Mouse (Mus musculus): Measurements from ENCODE around the gene Mrpl11.

DNA sequence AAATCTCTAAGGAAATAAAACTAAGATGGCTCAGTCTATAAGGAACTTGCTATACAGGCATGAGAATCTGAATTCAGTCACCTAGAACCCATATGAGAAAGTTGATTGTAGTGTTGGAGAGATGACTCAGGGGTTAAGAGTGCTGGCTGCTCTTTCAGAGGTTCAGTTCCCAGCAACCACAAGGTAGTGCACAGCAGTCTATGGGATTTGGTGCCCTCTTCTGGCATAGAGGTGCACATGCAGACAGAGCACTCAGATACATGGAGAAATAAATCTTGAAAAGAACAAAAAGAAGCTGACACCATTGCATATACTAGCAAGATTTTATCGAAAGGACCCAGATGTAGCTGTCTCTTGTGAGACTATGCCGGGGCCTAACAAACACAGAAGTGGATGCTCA lies 6.3 kb downstream of the Mrpl11 start:
- TF ChIP-seq POLR2A (IDR thresholded peaks at IDR 0.05; ENCODE audit: insufficient read depth, low read depth, low read length) (no peak), CTCF (IDR thresholded peaks at IDR 0.05; ENCODE audit: insufficient read depth, low read depth, low read length) (no peak)
